Mouse (Mus musculus): ENCODE data around the gene R3hdm2. TPM values are rescaled to one million over a fixed set of nuclear protein-coding genes. Genes with fewer than 3 reads are reported as not detected.

R3hdm2 gene
- polyA plus RNA-seq, 1 experiment from 2014 or later = 58.8 TPM

- peaks cover 4% of the 10 kb centered on the region; the same call in 1 of the 2 replicates for H3K9me3 ChIP-seq
- under 1% methylated on average over 29 of the region's 29 CpGs for WGBS
- no peaks in the 10 kb centered on the region for H3K27me3 ChIP-seq
- peaks cover 6% of the 10 kb centered on the region for H3K36me3 ChIP-seq
- H3K4me2 ChIP-seq = peak within 1 kb of the TSS; percentile 85
- peak within 1 kb of the TSS; percentile 97 for H3K27ac ChIP-seq
- H3K9ac ChIP-seq = peak within 1 kb of the TSS; percentile 76
- peaks cover 31% of the 10 kb centered on the region for H3K4me1 ChIP-seq
- ATAC-seq (ENCODE audit: insufficient number of reproducible peaks, insufficient read depth, low FRiP score, low TSS enrichment, low read depth) = no peak
- peak within 1 kb of the TSS; percentile 60 for H3K4me3 ChIP-seq
These were observed 38.1 kb upstream of the R3hdm2 start, which contains the start of gene Gli1 for GRCm38 (mm10) chr10:127341891-127342639. Gene Gli1, minus strand, starts transcription at chr10:127341974.

GRCm38 (mm10) chr10:127343029-127343428 is 37.1 kb upstream of the R3hdm2 start:
- Histone ChIP-seq H3K4me1 (peaks cover 30% of the 10 kb centered on the region), H3K4me3 (no peak overlapping the region), H3K4me2 (no peak overlapping the region), H3K36me3 (no peaks in the 10 kb centered on the region), H3K27ac (no peak overlapping the region), H3K9me3 (peaks cover 4% of the 10 kb centered on the region; the same call in 1 of the 2 replicates), H3K9ac (no peak overlapping the region), H3K27me3 (no peaks in the 10 kb centered on the region)
- 63% methylated on average over 3 of the region's 3 CpGs for WGBS
- no peak for ATAC-seq (ENCODE audit: insufficient number of reproducible peaks, insufficient read depth, low FRiP score, low TSS enrichment, low read depth)

GRCm38 (mm10) chr10:127346173-127346572 is 34.0 kb upstream of the R3hdm2 start:
- H3K4me3 ChIP-seq = no peak overlapping the region
- no peak for ATAC-seq (ENCODE audit: insufficient number of reproducible peaks, insufficient read depth, low FRiP score, low TSS enrichment, low read depth)
- H3K4me1 ChIP-seq = peaks cover 20% of the 10 kb centered on the region
- H3K9ac ChIP-seq = no peak overlapping the region
- H3K36me3 ChIP-seq = no peaks in the 10 kb centered on the region
- H3K9me3 ChIP-seq = peaks cover 4% of the 10 kb centered on the region; the same call in 1 of the 2 replicates
- no peak overlapping the region for H3K4me2 ChIP-seq
- H3K27ac ChIP-seq = no peak overlapping the region
- no peaks in the 10 kb centered on the region for H3K27me3 ChIP-seq
- WGBS = 87% methylated on average over 3 of the region's 3 CpGs

- H3K27me3 ChIP-seq = no peaks in the 10 kb centered on the region
- no peak overlapping the region for H3K4me3 ChIP-seq
- no peaks in the 10 kb centered on the region for H3K36me3 ChIP-seq
- ATAC-seq (ENCODE audit: insufficient number of reproducible peaks, insufficient read depth, low FRiP score, low TSS enrichment, low read depth) = no peak
- peaks cover 4% of the 10 kb centered on the region; the same call in 1 of the 2 replicates for H3K9me3 ChIP-seq
- H3K4me2 ChIP-seq = no peak overlapping the region
- H3K9ac ChIP-seq = no peak overlapping the region
- no peak overlapping the region for H3K27ac ChIP-seq
- H3K4me1 ChIP-seq = peaks cover 10% of the 10 kb centered on the region; the same call in 1 of the 2 replicates
- 57% methylated on average over 4 of the region's 4 CpGs for WGBS
These were observed 31.2 kb upstream of the R3hdm2 start for GRCm38 (mm10) chr10:127348957-127349356.

GRCm38 (mm10) chr10:127349810-127350209 is 30.3 kb upstream of the R3hdm2 start:
- Histone ChIP-seq H3K9me3 (peaks cover 3% of the 10 kb centered on the region; the same call in 1 of the 2 replicates), H3K4me1 (peaks cover 10% of the 10 kb centered on the region; the same call in 1 of the 2 replicates), H3K4me2 (no peak overlapping the region), H3K36me3 (no peaks in the 10 kb centered on the region), H3K27ac (no peak overlapping the region), H3K27me3 (0 out of 2 replicates have a peak, but pooled peaks cover 4% of the 10 kb centered on the region), H3K4me3 (no peak overlapping the region), H3K9ac (peak overlapping the region; percentile 40; the same call in 1 of the 2 replicates)
- no peak for ATAC-seq (ENCODE audit: insufficient number of reproducible peaks, insufficient read depth, low FRiP score, low TSS enrichment, low read depth)
- WGBS = 71% methylated on average over 8 of the region's 8 CpGs

- H3K4me3 ChIP-seq = peak overlapping the region; percentile 35
- ATAC-seq (ENCODE audit: insufficient number of reproducible peaks, insufficient read depth, low FRiP score, low TSS enrichment, low read depth) = peak; percentile 35; the same call in 1 of the 2 replicates
- peak overlapping the region; percentile 62 for H3K4me2 ChIP-seq
- peaks cover 10% of the 10 kb centered on the region; the same call in 1 of the 2 replicates for H3K4me1 ChIP-seq
- H3K27ac ChIP-seq = no peak overlapping the region
- H3K9ac ChIP-seq = peak overlapping the region; percentile 71
- 11% methylated on average over 24 of the region's 24 CpGs for WGBS
- no peaks in the 10 kb centered on the region for H3K9me3 ChIP-seq
- no peaks in the 10 kb centered on the region for H3K36me3 ChIP-seq
- 0 out of 2 replicates have a peak, but pooled peaks cover 4% of the 10 kb centered on the region for H3K27me3 ChIP-seq
These were observed 29.4 kb upstream of the R3hdm2 start for GRCm38 (mm10) chr10:127350594-127351284.

- no peaks in the 10 kb centered on the region for H3K36me3 ChIP-seq
- H3K27me3 ChIP-seq = 0 out of 2 replicates have a peak, but pooled peaks cover 4% of the 10 kb centered on the region
- H3K27ac ChIP-seq = no peak overlapping the region
- no peaks in the 10 kb centered on the region for H3K9me3 ChIP-seq
- no peak for ATAC-seq (ENCODE audit: insufficient number of reproducible peaks, insufficient read depth, low FRiP score, low TSS enrichment, low read depth)
- peaks cover 10% of the 10 kb centered on the region; the same call in 1 of the 2 replicates for H3K4me1 ChIP-seq
- H3K4me3 ChIP-seq = peak overlapping the region; percentile 35
- WGBS = 86% methylated on average over 8 of the region's 8 CpGs
- H3K9ac ChIP-seq = peak overlapping the region; percentile 71
- H3K4me2 ChIP-seq = peak overlapping the region; percentile 62
These were observed 28.9 kb upstream of the R3hdm2 start for GRCm38 (mm10) chr10:127351285-127351595.

- Histone ChIP-seq H3K27me3 (0 out of 2 replicates have a peak, but pooled peaks cover 4% of the 10 kb centered on the region), H3K9me3 (no peaks in the 10 kb centered on the region), H3K27ac (no peak overlapping the region), H3K9ac (no peak overlapping the region), H3K36me3 (no peaks in the 10 kb centered on the region), H3K4me3 (no peak overlapping the region), H3K4me1 (peaks cover 10% of the 10 kb centered on the region; the same call in 1 of the 2 replicates), H3K4me2 (no peak overlapping the region)
- 75% methylated on average over 8 of the region's 8 CpGs for WGBS
- no peak for ATAC-seq (ENCODE audit: insufficient number of reproducible peaks, insufficient read depth, low FRiP score, low TSS enrichment, low read depth)
These were observed 28.4 kb upstream of the R3hdm2 start for GRCm38 (mm10) chr10:127351719-127352118.

GRCm38 (mm10) chr10:127352187-127352586 is 27.9 kb upstream of the R3hdm2 start:
- 86% methylated on average over 9 of the region's 9 CpGs for WGBS
- no peak for ATAC-seq (ENCODE audit: insufficient number of reproducible peaks, insufficient read depth, low FRiP score, low TSS enrichment, low read depth)
- Histone ChIP-seq H3K4me1 (peaks cover 10% of the 10 kb centered on the region; the same call in 1 of the 2 replicates), H3K4me3 (no peak overlapping the region), H3K4me2 (no peak overlapping the region), H3K36me3 (no peaks in the 10 kb centered on the region), H3K9ac (no peak overlapping the region), H3K27me3 (0 out of 2 replicates have a peak, but pooled peaks cover 4% of the 10 kb centered on the region), H3K27ac (no peak overlapping the region), H3K9me3 (no peaks in the 10 kb centered on the region)

GRCm38 (mm10) chr10:127352766-127353165 is 27.4 kb upstream of the R3hdm2 start:
- Histone ChIP-seq H3K4me2 (no peak overlapping the region), H3K27me3 (0 out of 2 replicates have a peak, but pooled peaks cover 4% of the 10 kb centered on the region), H3K4me3 (no peak overlapping the region), H3K9ac (no peak overlapping the region), H3K9me3 (no peaks in the 10 kb centered on the region), H3K4me1 (peaks cover 10% of the 10 kb centered on the region; the same call in 1 of the 2 replicates), H3K36me3 (no peaks in the 10 kb centered on the region), H3K27ac (no peak overlapping the region)
- no peak for ATAC-seq (ENCODE audit: insufficient number of reproducible peaks, insufficient read depth, low FRiP score, low TSS enrichment, low read depth)
- WGBS = 87% methylated on average over 11 of the region's 11 CpGs

All from embryonic facial prominence, embryonic 13.5 days (tissue).